ENCODE assay signal across 23 mouse cellular contexts in the genomic region with DNA sequence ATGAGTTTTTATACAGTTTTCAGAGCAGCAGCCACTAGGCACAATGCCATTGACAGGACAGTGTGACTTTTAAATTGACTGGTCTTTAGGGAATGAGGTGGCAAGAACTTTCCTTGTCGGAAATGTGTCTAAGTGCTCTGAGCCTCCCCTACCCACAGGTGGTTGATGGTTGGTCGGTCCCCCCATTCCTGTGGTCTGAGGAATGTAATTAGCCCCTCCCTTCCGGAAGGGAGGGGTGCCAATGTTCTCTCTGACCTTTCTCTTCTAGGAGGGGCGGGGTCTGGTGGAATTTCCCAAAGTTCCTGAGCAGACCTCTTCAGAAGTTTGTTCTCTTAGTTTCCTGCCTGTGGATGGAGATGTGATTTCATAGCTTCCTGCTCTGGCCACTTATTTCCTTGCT.
"Had no signal": no experiment of that assay in that cellular context is flagged by ENCODE, and none has a peak within 500 bp of the region (broad histone marks: within the 10 kb centered on the region; RNA-seq: fewer than 3 reads in every experiment).

No protein-coding gene starts in this region.

- DNase-seq: gastrocnemius, postnatal 14 days; gastrocnemius, postnatal 36 days; heart, adult 18-20 months; heart, postnatal 10 days; heart, postnatal 36 days; kidney, adult 11 months; kidney, adult 2 months; kidney, adult 9 months; kidney, postnatal 14 days; kidney, postnatal 36 days; layer of hippocampus, postnatal 36 days; left cerebral cortex, postnatal 4 days had no signal

- H3K4me2 ChIP-seq: heart, embryonic 12.5 days; hindbrain, embryonic 14.5 days; kidney, embryonic 15.5 days; limb, embryonic 13.5 days; limb, embryonic 15.5 days; liver, embryonic 12.5 days had no signal

- H3K4me1 ChIP-seq: heart, embryonic 10.5 days; heart, embryonic 12.5 days; kidney, embryonic 15.5 days; limb, embryonic 13.5 days; limb, embryonic 15.5 days; liver, embryonic 12.5 days had no signal

- H3K27ac ChIP-seq: heart, embryonic 10.5 days; hindbrain, embryonic 14.5 days; kidney, embryonic 15.5 days; kidney, postnatal 0 days; limb, embryonic 13.5 days; limb, embryonic 15.5 days; liver, embryonic 12.5 days; liver, embryonic 14.5 days had no signal

- H3K27me3 ChIP-seq: heart, embryonic 12.5 days; kidney, embryonic 15.5 days; limb, embryonic 13.5 days; limb, embryonic 15.5 days; liver, embryonic 12.5 days had no signal

- H3K9ac ChIP-seq: heart, embryonic 12.5 days; hindbrain, embryonic 14.5 days; kidney, embryonic 15.5 days; limb, embryonic 13.5 days; limb, embryonic 15.5 days; liver, embryonic 12.5 days; liver, embryonic 14.5 days had no signal

- H3K4me3 ChIP-seq: heart, embryonic 10.5 days; heart, embryonic 12.5 days; kidney, embryonic 15.5 days; limb, embryonic 13.5 days; limb, embryonic 15.5 days; liver, embryonic 12.5 days had no signal

- ATAC-seq: hindbrain, embryonic 16.5 days; intestine, embryonic 16.5 days; liver, embryonic 12.5 days had no signal

- H3K9me3 ChIP-seq: heart, embryonic 10.5 days; kidney, embryonic 15.5 days; limb, embryonic 13.5 days; limb, embryonic 15.5 days; liver, embryonic 12.5 days had no signal

- H3K36me3 ChIP-seq: heart, embryonic 10.5 days; heart, embryonic 12.5 days; kidney, embryonic 15.5 days; limb, embryonic 13.5 days; limb, embryonic 15.5 days; liver, embryonic 12.5 days had no signal
